Mouse (Mus musculus) small intestine, adult 2 months (tissue): ENCODE results near the gene Gm48552. TPM values are rescaled to one million over a fixed set of nuclear protein-coding genes. Genes with fewer than 3 reads are reported as not detected.

Experiments
- H3K27ac ChIP-seq: fragments of 200-500 bp; 2 replicates; pipeline ENCODE4 v1.5.1; 2012; ENCODE audit warnings: low read depth, low read length, control low read depth, inconsistent platforms; ENCODE audit not compliant: insufficient read depth
- H3K27me3 ChIP-seq: fragments of 200-500 bp; 2 replicates; pipeline ENCODE4 v1.6.1; 2012; ENCODE audit warnings: mild to moderate bottlenecking, moderate library complexity, low read length, inconsistent platforms; ENCODE audit not compliant: control insufficient read depth, insufficient read depth
- H3K36me3 ChIP-seq: fragments of 200-500 bp; 2 replicates; pipeline ENCODE4 v1.6.1; 2012; ENCODE audit warnings: mild to moderate bottlenecking, low read length, control low read depth, inconsistent platforms; ENCODE audit not compliant: control insufficient read depth, insufficient read depth
- H3K4me1 ChIP-seq: fragments of 200-500 bp; 2 replicates; pipeline ENCODE4 v1.6.1; 2012; ENCODE audit warnings: low read length, inconsistent platforms, mixed read lengths; ENCODE audit not compliant: control insufficient read depth, insufficient read depth, insufficient read length
- H3K4me3 ChIP-seq: fragments of 200-500 bp; 2 replicates; pipeline ENCODE4 v1.5.1; 2012; ENCODE audit warnings: low read depth, mild to moderate bottlenecking, control low read depth, inconsistent platforms, low read length, moderate library complexity
- CTCF ChIP-seq: fragments of 200-500 bp; IDR thresholded peaks from 2 replicates; pipeline ENCODE4 v1.5.1; 2012; ENCODE audit warnings: low read depth, mild to moderate bottlenecking, control low read depth, inconsistent platforms, low read length, moderate library complexity, mixed read lengths; ENCODE audit not compliant: insufficient replicate concordance, insufficient read length; ENCODE audit errors: extremely low read depth
- POLR2A ChIP-seq: fragments of 200-500 bp; IDR thresholded peaks from 2 replicates; pipeline ENCODE4 v1.6.1; 2012; ENCODE audit warnings: low read depth, mild to moderate bottlenecking, control low read depth, inconsistent platforms, low read length, moderate library complexity
- WGBS: fragments of 180-500 bp; shearing (Covaris S2); methylation state at CpG from one replicate; pipeline ENCODE4 v1.1.7; 2018; 5-methylcytosine and 5-hydroxymethylcytosine counted together
- polyA plus RNA-seq: library from polyadenylated mRNA; depleted of rRNA; stranded (reverse); fragments of >200 nt; gene quantifications from 2 replicates; pipeline ENCODE4 v1.2.3, GENCODE M21; 2012

The Gm48552 gene
- polyA plus RNA-seq, 1 experiment = 5.0 TPM

- TF ChIP-seq CTCF (no peak), POLR2A (no peak)
- Histone ChIP-seq H3K36me3 (no peaks in the 10 kb centered on the region), H3K4me3 (peak overlapping the region; percentile 3; the same call in 1 of the 2 replicates), H3K27me3 (no peaks in the 10 kb centered on the region), H3K4me1 (peaks cover 18% of the 10 kb centered on the region), H3K27ac (no peak overlapping the region)
- 41% methylated on average over 3 of the region's 3 CpGs for WGBS
These were observed 38.5 kb downstream of the Gm48552 start for GRCm38 (mm10) chr10:81427327-81427726.

- 89% methylated on average over 8 of the region's 8 CpGs for WGBS
- H3K27ac ChIP-seq = no peak overlapping the region
- H3K4me1 ChIP-seq = peaks cover 22% of the 10 kb centered on the region
- no peak overlapping the region for H3K4me3 ChIP-seq
- H3K36me3 ChIP-seq = no peaks in the 10 kb centered on the region
- TF ChIP-seq POLR2A (no peak), CTCF (no peak)
- H3K27me3 ChIP-seq = no peaks in the 10 kb centered on the region
These were observed 39.1 kb downstream of the Gm48552 start for GRCm38 (mm10) chr10:81427804-81428506.

- no peak overlapping the region for H3K4me3 ChIP-seq
- TF ChIP-seq CTCF (no peak), POLR2A (no peak)
- no peaks in the 10 kb centered on the region for H3K27me3 ChIP-seq
- H3K4me1 ChIP-seq = peaks cover 27% of the 10 kb centered on the region
- H3K36me3 ChIP-seq = no peaks in the 10 kb centered on the region
- no peak overlapping the region for H3K27ac ChIP-seq
- 88% methylated on average over 7 of the region's 7 CpGs for WGBS
These were observed 39.7 kb downstream of the Gm48552 start for GRCm38 (mm10) chr10:81428507-81428870.

DNA sequence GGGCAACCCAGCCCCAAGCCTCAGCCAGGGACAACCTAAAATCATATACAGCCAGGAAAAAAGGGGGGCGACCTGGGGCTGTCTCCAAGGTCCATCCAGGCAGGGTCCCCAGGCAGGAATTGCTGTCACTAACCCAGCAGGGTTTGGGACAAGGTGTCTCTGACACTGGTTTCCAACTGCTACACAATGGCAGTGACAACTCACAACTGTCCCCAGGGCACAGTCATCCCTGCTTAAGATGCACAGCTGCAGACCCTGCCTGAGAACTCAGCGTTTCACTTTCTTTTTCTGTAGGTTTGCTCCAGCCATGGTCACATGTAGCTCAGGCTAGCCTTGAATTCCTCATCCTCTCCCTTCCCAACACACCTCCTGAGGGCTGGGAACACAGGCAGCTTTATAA, 40.3 kb downstream of the Gm48552 start:
- TF ChIP-seq CTCF = no peak
- no peak for TF ChIP-seq POLR2A
- WGBS = 41% methylated on average over 2 of the region's 2 CpGs
- no peaks in the 10 kb centered on the region for H3K27me3 ChIP-seq
- H3K4me1 ChIP-seq = peaks cover 33% of the 10 kb centered on the region
- no peaks in the 10 kb centered on the region for H3K36me3 ChIP-seq
- H3K27ac ChIP-seq = peak overlapping the region; percentile 76
- H3K4me3 ChIP-seq = no peak overlapping the region

DNA sequence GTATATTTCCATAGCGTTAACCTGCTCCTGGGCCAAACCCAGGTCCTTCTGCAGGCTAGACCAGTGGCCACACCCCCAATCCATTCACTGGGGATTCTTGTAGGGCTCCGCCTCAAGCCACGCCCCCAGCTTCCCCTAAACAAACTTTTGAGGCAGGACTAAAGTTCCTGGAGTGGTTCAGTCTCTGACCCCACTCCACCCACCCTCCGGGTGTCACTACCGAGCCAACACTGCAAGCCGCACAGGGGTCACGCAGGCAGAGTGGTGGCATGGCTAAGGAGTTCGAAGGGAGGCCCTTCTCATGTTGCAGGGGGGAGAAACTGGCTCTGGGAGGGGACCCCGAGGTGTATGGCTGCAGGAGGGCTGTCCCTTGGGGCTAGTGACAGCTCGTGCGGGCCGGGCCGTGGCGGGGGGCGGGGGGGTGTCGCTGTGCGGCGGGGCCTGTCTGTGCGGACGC, 40.8 kb downstream of the Gm48552 start:
- H3K4me1 ChIP-seq = peaks cover 37% of the 10 kb centered on the region
- TF ChIP-seq CTCF (no peak), POLR2A (peak; percentile 51; the same call in 1 of the 2 replicates)
- H3K4me3 ChIP-seq = peak overlapping the region; percentile 82
- WGBS = under 1% methylated on average over 20 of the region's 20 CpGs
- peak overlapping the region; percentile 76 for H3K27ac ChIP-seq
- no peaks in the 10 kb centered on the region for H3K36me3 ChIP-seq
- no peaks in the 10 kb centered on the region for H3K27me3 ChIP-seq

- peak overlapping the region; percentile 82 for H3K4me3 ChIP-seq
- peaks cover 39% of the 10 kb centered on the region for H3K4me1 ChIP-seq
- 3% methylated on average over 59 of the region's 89 CpGs for WGBS
- no peaks in the 10 kb centered on the region for H3K27me3 ChIP-seq
- H3K36me3 ChIP-seq = no peaks in the 10 kb centered on the region
- H3K27ac ChIP-seq = peak overlapping the region; percentile 76
- TF ChIP-seq CTCF (no peak), POLR2A (no peak)
These were observed 41.5 kb downstream of the Gm48552 start for GRCm38 (mm10) chr10:81430141-81430830.

DNA sequence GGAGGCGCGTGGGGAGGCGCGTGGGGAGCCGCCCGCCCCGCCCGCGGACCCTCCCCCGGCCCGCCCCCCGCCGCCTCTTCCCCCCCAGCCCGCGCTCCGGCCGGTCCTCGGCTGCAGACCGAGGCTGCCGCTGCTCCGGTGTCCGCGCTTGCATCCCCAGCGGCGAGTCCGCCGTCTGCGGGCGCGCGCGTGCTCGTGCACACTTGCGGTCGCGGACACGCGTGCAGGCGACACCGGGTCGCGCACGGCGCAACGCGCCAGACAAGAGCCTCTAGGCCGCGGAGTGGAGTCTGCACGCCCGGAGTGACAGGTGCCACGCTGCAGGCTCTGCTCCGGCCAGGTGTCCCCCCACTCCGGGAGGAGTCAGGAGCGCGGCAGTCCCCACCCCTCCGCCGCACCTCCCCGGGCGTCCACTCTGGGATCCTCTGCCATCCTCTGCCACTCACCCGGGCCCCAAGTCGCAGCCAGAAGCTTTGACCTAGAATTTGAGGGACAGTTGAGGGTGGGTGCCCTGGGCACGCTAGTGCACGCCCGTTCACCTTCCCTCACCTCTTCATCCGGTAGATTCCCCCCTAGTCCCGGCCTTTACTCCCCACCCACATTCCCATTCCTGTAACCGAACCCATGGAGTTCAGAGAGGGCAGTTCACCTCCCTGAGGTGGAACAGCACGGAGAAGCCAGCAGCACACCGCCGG, 42.2 kb downstream of the Gm48552 start:
- Histone ChIP-seq H3K4me3 (peak overlapping the region; percentile 82), H3K36me3 (no peaks in the 10 kb centered on the region), H3K27ac (0 out of 2 replicates have a peak overlapping the region, but pooled peaks have one; percentile 33), H3K4me1 (peaks cover 39% of the 10 kb centered on the region), H3K27me3 (no peaks in the 10 kb centered on the region)
- peak; percentile 10; the same call in 1 of the 2 replicates for TF ChIP-seq POLR2A
- TF ChIP-seq CTCF = no peak
- 2% methylated on average over 53 of the region's 70 CpGs for WGBS
